In genomic region chr10:116604081-116604904, GRCm38 (mm10) we compare ENCODE assay signal across 15 mouse cellular contexts. TPM values are rescaled to one million over a fixed set of nuclear protein-coding genes. Genes with fewer than 3 reads are reported as not detected.
DNase-seq lines count a peak whose midpoint lies in the region.
"Had no signal": no experiment of that assay in that cellular context is flagged by ENCODE, and none has a peak within 500 bp of the region (broad histone marks: within the 10 kb centered on the region; RNA-seq: fewer than 3 reads in every experiment).

No protein-coding gene starts in this region.

- DNase-seq in adrenal gland, adult (ENCODE audit: inconsistent age in 2 of 2, low spot score in 1 of 2), result peak; percentile 13 to 59
- no peak for DNase-seq in adrenal gland, postnatal 25 days
- peak; percentile 16 for DNase-seq in adrenal gland, postnatal 14 days
- no peak for DNase-seq in adrenal gland, postnatal 10 days
- peak; percentile 26 for DNase-seq in 416B (ENCODE audit: low read depth)
- DNase-seq in adrenal gland, postnatal 36 days, result peak; percentile 14 to 15
- DNase-seq in right cerebral cortex, adult 18-20 months, result no peak
- DNase-seq in urinary bladder, postnatal 10 days (ENCODE audit: low spot score), result no peak
- DNase-seq: cerebellum, adult 11-12 months; cerebellum, adult 8-10 months; cerebellum, postnatal 10 days; cerebellum, postnatal 36 days; embryo, embryonic 11 days; gastrocnemius, postnatal 25 days; heart, adult 2 months had no signal

RNA-seq across cellular contexts. Expression of gene Cnot2, which starts 23.0 kb away (rescaled TPM):
- 81.5 and 82.1 TPM in 2 replicates for total RNA-seq in adrenal gland, postnatal 25 days (2021)
- 72.5 and 74.8 TPM in 2 replicates for total RNA-seq in adrenal gland, postnatal 14 days (2021)
- total RNA-seq in adrenal gland, postnatal 10 days (2021), result 10 to 100 TPM; 60.0 to 75.3 TPM
- total RNA-seq in adrenal gland, postnatal 36 days (2021), result 10 to 100 TPM; 75.6 to 77.0 TPM

Comparison
In these comparisons a context has a peak if more than half of its experiments do, and no peak if none do; other contexts are left out.
1. DNase-seq: peak in adrenal gland, adult (2 of 2), adrenal gland, postnatal 14 days (single experiment), 416B (single experiment) and adrenal gland, postnatal 36 days (2 of 2); none in adrenal gland, postnatal 25 days (single experiment), adrenal gland, postnatal 10 days (single experiment), right cerebral cortex, adult 18-20 months (single experiment) and urinary bladder, postnatal 10 days (single experiment).